Mouse (Mus musculus) embryonic facial prominence, embryonic 13.5 days (tissue): ENCODE results near the gene Magi1. TPM values are rescaled to one million over a fixed set of nuclear protein-coding genes. Genes with fewer than 3 reads are reported as not detected.

ENCODE experiments used
- ATAC-seq: fragments of 200-750 bp; cut with Nextera tagmentation; 2 replicates; pipeline ENCODE4 v1.8.0; 2017; ENCODE audit warnings: low read depth; ENCODE audit not compliant: insufficient number of reproducible peaks, insufficient read depth, low FRiP score, low TSS enrichment
- H3K27ac ChIP-seq: fragments of 300-500 bp; sonication (generic); 2 replicates; pipeline ENCODE4 v1.5.1; 2015; ENCODE audit warnings: moderate library complexity, mild to moderate bottlenecking, inconsistent platforms
- H3K27me3 ChIP-seq: fragments of 300-500 bp; sonication (generic); 2 replicates; pipeline ENCODE4 v1.6.1; 2015; ENCODE audit warnings: mild to moderate bottlenecking, inconsistent platforms
- H3K36me3 ChIP-seq: fragments of 300-500 bp; sonication (generic); 2 replicates; pipeline ENCODE4 v1.6.1; 2015; ENCODE audit warnings: mild to moderate bottlenecking, inconsistent platforms
- H3K4me1 ChIP-seq: fragments of 300-500 bp; sonication (generic); 2 replicates; pipeline ENCODE4 v1.6.1; 2015; ENCODE audit warnings: inconsistent platforms
- H3K4me2 ChIP-seq: fragments of 300-500 bp; sonication (generic); 2 replicates; pipeline ENCODE4 v1.6.1; 2015; ENCODE audit warnings: moderate library complexity, mild to moderate bottlenecking, inconsistent platforms
- H3K4me3 ChIP-seq: fragments of 300-500 bp; sonication (generic); 2 replicates; pipeline ENCODE4 v1.5.1; 2015; ENCODE audit warnings: mild to moderate bottlenecking, inconsistent platforms
- H3K9ac ChIP-seq: fragments of 300-500 bp; sonication (generic); 2 replicates; pipeline ENCODE4 v1.6.1; 2015; ENCODE audit warnings: mild to moderate bottlenecking, inconsistent platforms
- H3K9me3 ChIP-seq: fragments of 300-500 bp; sonication (generic); 2 replicates; pipeline ENCODE4 v1.6.1; 2016; ENCODE audit warnings: inconsistent platforms
- WGBS: fragments of 180-500 bp; shearing (Covaris S2); methylation state at CpG from one replicate; pipeline ENCODE4 v1.1.7; 2015; ENCODE audit warnings: mixed read lengths; 5-methylcytosine and 5-hydroxymethylcytosine counted together
- polyA plus RNA-seq: library from polyadenylated mRNA; unstranded; fragments of >200 nt; fragmentation: Nextera tagmentation; extraction: Ambion mirVana; gene quantifications from 2 replicates; pipeline ENCODE4 v1.2.1, GENCODE M21; 2015

Magi1 gene
- polyA plus RNA-seq, 1 experiment from 2014 or later: 13.1 TPM

GRCm38 (mm10) chr6:94070702-94071101 lies 213.0 kb downstream of the Magi1 start:
- Histone ChIP-seq H3K9me3 (no peaks in the 10 kb centered on the region), H3K27me3 (no peaks in the 10 kb centered on the region), H3K4me2 (no peak overlapping the region), H3K4me3 (no peak overlapping the region), H3K9ac (no peak overlapping the region), H3K36me3 (no peaks in the 10 kb centered on the region), H3K27ac (no peak overlapping the region), H3K4me1 (peaks cover 49% of the 10 kb centered on the region)
- ATAC-seq: no peak
- WGBS: 67% methylated on average over 3 of the region's 3 CpGs

- no peaks in the 10 kb centered on the region for H3K36me3 ChIP-seq
- H3K4me1 ChIP-seq: peaks cover 39% of the 10 kb centered on the region
- no peaks in the 10 kb centered on the region for H3K9me3 ChIP-seq
- H3K27ac ChIP-seq: no peak overlapping the region
- H3K4me2 ChIP-seq: no peak overlapping the region
- H3K4me3 ChIP-seq: no peak overlapping the region
- H3K9ac ChIP-seq: no peak overlapping the region
- ATAC-seq: no peak
- no peaks in the 10 kb centered on the region for H3K27me3 ChIP-seq
- 50% methylated on average over 3 of the region's 3 CpGs for WGBS
These were observed 214.3 kb downstream of the Magi1 start for GRCm38 (mm10) chr6:94069421-94069820.

- no peaks in the 10 kb centered on the region for H3K27me3 ChIP-seq
- H3K9ac ChIP-seq: no peak overlapping the region
- no peak overlapping the region for H3K4me3 ChIP-seq
- no peak overlapping the region for H3K27ac ChIP-seq
- no peaks in the 10 kb centered on the region for H3K36me3 ChIP-seq
- no peak overlapping the region for H3K4me2 ChIP-seq
- peaks cover 29% of the 10 kb centered on the region for H3K4me1 ChIP-seq
- WGBS: 32% methylated on average over 8 of the region's 8 CpGs
- H3K9me3 ChIP-seq: no peaks in the 10 kb centered on the region
- ATAC-seq: no peak
These were observed 215.8 kb downstream of the Magi1 start for GRCm38 (mm10) chr6:94067741-94068450.

- no peaks in the 10 kb centered on the region for H3K9me3 ChIP-seq
- no peak overlapping the region for H3K9ac ChIP-seq
- no peaks in the 10 kb centered on the region for H3K36me3 ChIP-seq
- no peak overlapping the region for H3K4me3 ChIP-seq
- no peaks in the 10 kb centered on the region for H3K27me3 ChIP-seq
- WGBS: 77% methylated on average over 4 of the region's 4 CpGs
- no peak overlapping the region for H3K27ac ChIP-seq
- H3K4me1 ChIP-seq: peaks cover 44% of the 10 kb centered on the region
- no peak for ATAC-seq
- no peak overlapping the region for H3K4me2 ChIP-seq
These were observed 218.9 kb downstream of the Magi1 start for GRCm38 (mm10) chr6:94064832-94065231.

- Histone ChIP-seq H3K9me3 (no peaks in the 10 kb centered on the region), H3K4me2 (no peak overlapping the region), H3K27me3 (no peaks in the 10 kb centered on the region), H3K4me3 (no peak overlapping the region), H3K4me1 (peaks cover 35% of the 10 kb centered on the region), H3K27ac (no peak overlapping the region; the same call in 1 of the 2 replicates), H3K36me3 (no peaks in the 10 kb centered on the region), H3K9ac (no peak overlapping the region)
- ATAC-seq: no peak
- 91% methylated on average over 4 of the region's 4 CpGs for WGBS
These were observed 220.2 kb downstream of the Magi1 start for GRCm38 (mm10) chr6:94063542-94063941.

GRCm38 (mm10) chr6:94061424-94061980 lies 222.2 kb downstream of the Magi1 start:
- no peak overlapping the region for H3K4me3 ChIP-seq
- no peak for ATAC-seq
- H3K36me3 ChIP-seq: no peaks in the 10 kb centered on the region
- peak overlapping the region; percentile 24; the same call in 1 of the 2 replicates for H3K4me2 ChIP-seq
- no peak overlapping the region for H3K9ac ChIP-seq
- no peaks in the 10 kb centered on the region for H3K27me3 ChIP-seq
- H3K4me1 ChIP-seq: peaks cover 25% of the 10 kb centered on the region
- WGBS: 16% methylated on average over 8 of the region's 8 CpGs
- peak overlapping the region; percentile 73 for H3K27ac ChIP-seq
- H3K9me3 ChIP-seq: no peaks in the 10 kb centered on the region

GRCm38 (mm10) chr6:94060621-94061213 lies 223.0 kb downstream of the Magi1 start:
- Histone ChIP-seq H3K9ac (no peak overlapping the region), H3K36me3 (no peaks in the 10 kb centered on the region), H3K4me2 (no peak overlapping the region), H3K9me3 (no peaks in the 10 kb centered on the region), H3K27ac (peak overlapping the region; percentile 73; the same call in 1 of the 2 replicates), H3K4me1 (peaks cover 25% of the 10 kb centered on the region), H3K4me3 (no peak overlapping the region), H3K27me3 (no peaks in the 10 kb centered on the region)
- ATAC-seq: no peak
- WGBS: 90% methylated on average over 7 of the region's 7 CpGs

GRCm38 (mm10) chr6:94059090-94059489 lies 224.6 kb downstream of the Magi1 start:
- no peak overlapping the region for H3K4me2 ChIP-seq
- no peak for ATAC-seq
- H3K9me3 ChIP-seq: no peaks in the 10 kb centered on the region
- no peak overlapping the region for H3K27ac ChIP-seq
- peaks cover 25% of the 10 kb centered on the region for H3K4me1 ChIP-seq
- H3K36me3 ChIP-seq: no peaks in the 10 kb centered on the region
- H3K27me3 ChIP-seq: no peaks in the 10 kb centered on the region
- H3K9ac ChIP-seq: no peak overlapping the region
- no peak overlapping the region for H3K4me3 ChIP-seq
- 55% methylated on average over 2 of the region's 2 CpGs for WGBS

- Histone ChIP-seq H3K36me3 (peaks cover 5% of the 10 kb centered on the region), H3K4me2 (no peak overlapping the region), H3K9me3 (no peaks in the 10 kb centered on the region), H3K27ac (no peak overlapping the region), H3K9ac (no peak overlapping the region), H3K4me3 (no peak overlapping the region), H3K27me3 (no peaks in the 10 kb centered on the region), H3K4me1 (peaks cover 11% of the 10 kb centered on the region; the same call in 1 of the 2 replicates)
- ATAC-seq: no peak
- WGBS: 20% methylated on average over 1 of the region's 1 CpGs
These were observed 229.8 kb downstream of the Magi1 start for GRCm38 (mm10) chr6:94053920-94054319.

GRCm38 (mm10) chr6:94045180-94045579 lies 238.5 kb downstream of the Magi1 start:
- Histone ChIP-seq H3K9ac (no peak overlapping the region), H3K4me2 (no peak overlapping the region), H3K4me3 (no peak overlapping the region), H3K27me3 (no peaks in the 10 kb centered on the region), H3K4me1 (peaks cover 17% of the 10 kb centered on the region), H3K9me3 (no peaks in the 10 kb centered on the region), H3K27ac (no peak overlapping the region), H3K36me3 (peaks cover 9% of the 10 kb centered on the region)
- WGBS: 90% methylated on average over 4 of the region's 4 CpGs
- no peak for ATAC-seq

- Histone ChIP-seq H3K4me1 (peaks cover 17% of the 10 kb centered on the region), H3K27ac (no peak overlapping the region), H3K4me3 (no peak overlapping the region), H3K36me3 (peaks cover 2% of the 10 kb centered on the region; the same call in 1 of the 2 replicates), H3K27me3 (no peaks in the 10 kb centered on the region), H3K9me3 (no peaks in the 10 kb centered on the region; the same call in 1 of the 2 replicates), H3K4me2 (no peak overlapping the region), H3K9ac (no peak overlapping the region)
- WGBS: 26% methylated on average over 7 of the region's 7 CpGs
- no peak for ATAC-seq
These were observed 240.3 kb downstream of the Magi1 start for GRCm38 (mm10) chr6:94043461-94043860.

- Histone ChIP-seq H3K36me3 (no peaks in the 10 kb centered on the region), H3K4me3 (no peak overlapping the region), H3K9ac (no peak overlapping the region), H3K4me2 (no peak overlapping the region), H3K27me3 (no peaks in the 10 kb centered on the region), H3K27ac (no peak overlapping the region), H3K4me1 (peaks cover 19% of the 10 kb centered on the region; the same call in 1 of the 2 replicates), H3K9me3 (no peaks in the 10 kb centered on the region; the same call in 1 of the 2 replicates)
- ATAC-seq: no peak
- 64% methylated on average over 2 of the region's 2 CpGs for WGBS
These were observed 243.6 kb downstream of the Magi1 start for GRCm38 (mm10) chr6:94040093-94040492.
